Mouse (Mus musculus) cerebellum, postnatal 10 days (tissue): Measurements from ENCODE around the gene Cmah.

Source experiments
- DNase-seq, 2 experiments: peaks; one replicate each; pipeline ENCODE4 v3.0.0; 2021; ENCODE audit warnings: mixed read lengths in 2 of 2

The Cmah gene

DNA sequence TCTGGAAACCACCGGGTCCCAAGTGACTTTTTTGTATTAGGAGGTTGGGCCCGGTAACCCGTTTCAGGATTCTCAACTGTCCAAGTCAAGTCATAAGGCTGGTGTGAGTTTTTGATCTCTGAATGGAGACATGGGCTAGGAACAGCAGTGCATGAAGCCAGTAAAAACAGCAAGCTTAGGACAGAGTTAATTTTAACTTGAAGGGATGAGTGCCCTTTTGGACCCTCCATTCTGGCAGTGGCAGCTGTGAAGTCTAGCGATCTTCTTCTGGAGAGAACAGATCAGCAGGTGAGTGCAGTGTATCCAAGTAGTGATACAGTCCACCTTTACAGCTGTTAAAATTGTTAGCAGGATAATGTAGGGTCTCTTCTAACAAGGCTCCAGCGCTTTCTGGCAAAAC lies at the start of gene Cmah:
Gene Cmah (plus strand): TSS at position 204 of the 400 bp plus-strand sequence.
- DNase-seq, result no peak

DNA sequence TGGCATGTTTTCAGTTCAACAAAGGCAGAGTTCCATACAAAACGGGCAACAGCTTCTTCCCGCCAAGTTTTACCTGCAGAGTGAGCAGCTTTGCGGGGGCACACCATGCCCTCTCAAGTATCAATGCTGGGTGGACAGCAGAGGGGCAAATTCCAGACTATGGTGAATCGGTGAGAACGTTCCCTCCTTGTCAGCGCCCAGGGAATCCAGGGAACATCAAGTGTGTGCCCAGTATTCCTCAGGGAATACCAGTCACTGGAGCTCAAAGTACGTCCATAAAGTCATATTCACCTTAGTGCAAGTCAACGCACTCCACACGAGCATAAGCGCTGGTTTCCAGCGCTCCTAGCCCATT lies 47.8 kb upstream of the Cmah start:
- peak in 1 of 2 experiments; percentile 12 for DNase-seq

DNA sequence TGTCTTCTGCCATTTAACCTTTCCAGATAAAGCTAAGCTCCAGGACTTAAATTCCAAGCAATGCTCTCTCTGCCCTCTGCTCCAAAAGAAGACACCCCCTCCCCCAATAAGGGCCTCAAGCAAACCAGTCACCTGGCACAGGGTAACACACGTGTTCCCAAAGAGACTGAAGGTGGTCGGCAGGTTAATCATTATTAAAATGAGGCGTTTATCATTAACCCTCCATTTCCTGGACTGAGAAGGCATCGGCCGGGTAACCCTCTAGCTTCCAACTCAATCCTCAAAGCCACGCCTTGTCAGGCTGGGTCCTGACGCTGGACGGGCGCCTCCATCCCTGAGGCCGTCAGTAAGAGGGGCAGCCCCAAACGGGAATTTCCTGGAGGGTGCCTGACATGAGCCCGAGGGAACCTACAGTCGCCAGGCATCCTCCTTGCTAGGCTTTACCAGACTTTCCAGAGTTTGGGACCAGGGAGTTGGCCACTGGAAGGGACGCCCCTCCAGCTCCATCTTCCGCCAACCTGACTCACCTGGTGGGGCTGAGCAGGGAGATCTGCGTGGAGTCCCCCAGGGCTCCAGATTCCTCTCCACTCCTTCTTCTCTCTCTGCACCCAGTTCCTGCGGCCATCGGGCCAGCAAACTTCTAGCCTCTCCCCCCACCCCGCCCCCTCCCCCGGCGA lies 47.3 kb upstream of the Cmah start:
- peak; percentile 54 to 55 for DNase-seq

DNA sequence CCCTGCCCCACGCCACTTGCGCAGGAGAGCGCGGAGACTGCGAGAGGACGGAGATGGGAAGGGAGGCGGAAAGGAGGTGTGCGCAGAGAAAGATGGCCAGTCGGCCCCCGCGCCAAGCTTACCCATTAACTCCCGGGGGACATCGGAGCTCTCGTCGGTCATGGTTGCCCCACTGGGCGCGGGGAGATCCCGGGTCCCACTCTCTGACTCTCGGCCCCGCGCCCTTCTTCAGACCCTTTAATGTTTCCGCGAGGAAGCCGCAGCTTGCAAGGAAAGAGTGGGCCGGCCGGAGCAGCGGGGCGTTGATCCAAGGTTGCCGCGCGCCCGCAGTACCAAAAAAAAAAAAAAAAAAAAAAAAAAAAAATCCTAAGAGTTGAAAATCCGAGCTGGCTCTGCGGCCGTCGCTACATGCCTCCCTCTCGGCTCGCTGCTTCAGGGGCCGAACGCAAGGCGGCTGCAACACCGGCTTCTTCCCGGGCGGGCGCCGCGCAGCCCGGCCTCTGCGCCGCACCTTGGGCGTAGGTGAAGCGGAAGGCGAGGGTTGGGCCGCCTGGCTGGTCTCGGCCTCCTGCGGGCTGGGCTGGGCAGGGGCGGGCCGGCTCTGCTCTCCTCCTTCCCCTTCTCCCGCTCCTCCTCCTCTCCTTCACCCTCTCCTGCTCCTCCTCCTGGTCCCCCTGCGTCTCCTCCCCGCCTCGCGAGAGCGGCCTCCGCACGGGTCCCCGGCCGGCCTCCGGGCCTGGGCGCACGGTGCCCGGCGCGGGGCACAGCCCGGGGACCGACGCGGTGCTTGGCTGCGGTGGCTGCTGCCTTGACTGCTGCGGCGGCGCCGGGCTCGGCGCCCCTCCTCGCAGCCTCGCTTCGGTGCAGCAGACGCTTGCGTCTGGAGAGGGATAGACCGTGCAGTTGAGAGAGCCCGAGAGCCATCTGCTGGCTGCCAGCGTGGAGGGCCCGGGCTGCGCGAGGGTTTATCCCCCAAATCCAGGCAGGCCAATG lies 46.5 kb upstream of the Cmah start, which contains the start of gene Carmil1:
Gene Carmil1 (minus strand): TSS at position 357 of the 993 bp plus-strand sequence.
- peak; percentile 90 to 92 for DNase-seq

DNA sequence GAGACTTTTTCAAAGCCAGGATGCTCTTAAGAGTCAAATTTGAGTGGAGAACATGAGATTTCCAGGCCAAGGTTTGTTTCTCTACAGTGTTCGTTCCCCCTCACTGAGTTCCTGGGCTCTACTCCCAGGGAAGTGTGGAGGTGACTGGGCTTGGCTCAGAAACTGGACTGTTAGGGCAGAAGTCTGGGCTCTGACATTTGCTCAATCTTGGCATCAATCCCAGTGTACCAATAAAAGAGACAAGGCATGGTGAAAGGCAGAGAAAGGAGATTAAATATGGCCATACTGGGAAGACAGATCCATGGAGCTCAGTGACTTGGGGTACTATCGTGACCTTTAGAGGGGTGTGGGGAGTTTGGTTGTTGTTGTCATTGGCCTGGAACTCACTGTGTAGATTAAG lies 39.8 kb upstream of the Cmah start:
- DNase-seq, result peak; percentile 64 to 70

DNA sequence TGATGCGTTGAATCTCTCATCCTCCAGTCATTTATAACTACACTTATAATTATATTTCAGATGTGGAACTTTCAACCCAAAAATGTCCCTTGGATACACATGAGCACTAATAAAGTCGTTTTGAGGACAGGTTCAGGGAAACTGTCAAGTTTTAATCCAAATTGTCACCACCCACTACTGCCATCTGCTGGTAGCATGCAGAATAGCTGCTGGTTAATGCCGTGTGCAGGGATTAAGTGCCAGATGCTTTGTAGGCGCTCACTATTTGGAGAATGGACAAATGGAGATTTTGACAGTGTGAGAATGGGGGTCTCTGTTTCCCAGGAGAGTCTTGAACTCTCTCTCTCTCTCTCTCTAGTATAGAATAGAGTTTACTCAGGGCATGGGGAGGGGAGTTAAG lies 30.0 kb upstream of the Cmah start:
- peak; percentile 75 to 85 for DNase-seq

DNA sequence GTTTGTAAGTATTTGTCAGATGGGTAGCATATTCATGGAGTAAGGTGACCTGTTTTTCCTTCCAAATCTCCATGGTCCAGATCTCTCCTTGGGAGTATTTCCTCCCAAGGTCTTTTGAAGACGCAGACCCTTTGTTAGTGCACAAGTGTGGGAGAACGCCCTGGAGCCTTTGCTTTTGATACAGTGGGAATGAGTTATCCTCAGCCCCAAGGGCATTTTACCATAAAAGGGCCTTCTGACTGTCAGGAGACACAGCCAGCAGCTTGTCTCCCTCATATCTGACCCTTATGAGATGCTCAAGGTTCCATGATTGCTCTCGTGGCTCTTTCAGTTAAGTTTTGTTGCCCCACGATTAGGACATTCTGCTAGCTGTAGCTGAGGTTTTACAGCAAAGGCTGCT lies 21.7 kb upstream of the Cmah start:
- DNase-seq, result no peak

DNA sequence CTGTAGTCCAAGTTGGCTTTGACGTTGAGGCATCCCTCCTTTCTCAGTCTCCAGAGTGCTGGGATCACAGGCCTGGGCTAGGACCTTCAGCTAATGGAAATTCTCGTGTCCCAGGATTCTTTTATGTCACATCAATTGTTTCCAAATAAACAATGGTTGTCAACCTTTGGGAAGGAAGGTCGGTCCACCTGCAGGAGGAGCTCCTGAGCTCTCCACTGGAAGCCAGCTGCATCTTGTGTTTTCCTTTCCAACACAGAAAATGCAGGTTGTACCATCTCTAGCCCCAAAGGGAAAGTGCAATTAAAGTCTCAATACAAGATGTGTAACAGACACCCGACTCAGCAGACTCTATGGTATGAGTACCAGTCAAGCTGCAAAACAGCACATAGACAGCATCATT lies 21.0 kb upstream of the Cmah start:
- DNase-seq, result no peak

DNA sequence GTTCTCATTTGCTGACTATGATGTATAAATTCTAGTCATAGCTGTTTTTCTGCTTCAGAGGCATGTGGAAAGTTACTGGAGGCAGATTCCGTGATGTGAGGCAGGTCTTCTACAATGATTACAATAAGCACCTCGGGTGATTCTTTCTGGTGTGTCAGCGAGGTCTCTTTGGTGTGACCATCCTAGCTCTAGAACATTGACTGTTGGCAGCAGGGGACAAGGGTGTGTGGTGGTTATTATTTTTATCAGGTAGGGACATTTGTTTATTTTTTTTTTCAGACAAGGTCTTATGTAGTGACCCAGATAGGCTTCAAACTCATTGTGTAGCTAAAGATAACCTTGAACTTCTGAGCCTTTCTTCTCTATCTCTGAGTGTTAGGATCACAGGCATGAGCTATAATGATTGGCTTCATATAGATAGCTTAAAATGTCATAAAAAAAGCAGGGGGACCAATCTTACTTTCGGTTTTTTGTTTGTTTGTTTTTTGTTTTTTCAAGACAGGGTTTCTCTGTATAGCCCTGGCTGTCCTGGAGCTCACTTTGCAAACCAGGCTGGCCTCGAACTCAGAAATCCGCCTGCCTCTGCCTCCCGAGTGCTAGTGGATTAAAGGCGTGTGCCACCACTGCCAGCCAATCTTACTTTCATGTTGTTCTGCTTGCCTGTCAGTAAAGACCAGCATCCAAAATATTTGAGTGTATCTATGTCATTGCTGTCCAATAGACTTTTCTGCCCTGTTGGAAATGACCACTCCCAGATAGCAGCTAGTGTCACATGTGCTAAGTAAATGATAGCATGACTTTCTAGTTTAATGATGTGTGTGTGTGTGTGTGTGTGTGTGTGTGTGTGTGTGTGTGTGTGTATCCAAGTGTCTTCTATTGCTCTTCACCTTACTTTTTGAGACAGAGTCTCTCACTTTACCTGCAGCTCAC lies 15.9 kb upstream of the Cmah start:
- no peak for DNase-seq

DNA sequence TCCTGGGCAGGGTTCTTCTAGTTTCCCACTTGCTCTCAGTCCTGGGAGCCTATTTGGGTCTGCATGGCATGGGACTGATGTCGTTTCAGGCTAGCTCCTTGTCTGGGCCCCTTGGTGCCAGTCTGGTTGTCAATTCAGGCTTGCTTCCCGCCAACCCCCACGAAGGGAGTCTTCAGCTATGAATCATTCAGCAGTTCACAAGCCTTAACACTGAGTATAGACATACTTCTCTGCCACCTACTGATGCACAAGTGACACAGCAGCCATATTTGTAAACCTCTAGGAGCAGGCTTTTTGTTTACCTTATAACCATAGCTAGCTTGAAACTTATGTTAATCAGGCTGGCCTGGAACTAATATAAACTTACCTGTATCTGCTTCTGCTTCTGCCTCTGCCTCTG lies 10.6 kb upstream of the Cmah start:
- peak; percentile 31 for DNase-seq

DNA sequence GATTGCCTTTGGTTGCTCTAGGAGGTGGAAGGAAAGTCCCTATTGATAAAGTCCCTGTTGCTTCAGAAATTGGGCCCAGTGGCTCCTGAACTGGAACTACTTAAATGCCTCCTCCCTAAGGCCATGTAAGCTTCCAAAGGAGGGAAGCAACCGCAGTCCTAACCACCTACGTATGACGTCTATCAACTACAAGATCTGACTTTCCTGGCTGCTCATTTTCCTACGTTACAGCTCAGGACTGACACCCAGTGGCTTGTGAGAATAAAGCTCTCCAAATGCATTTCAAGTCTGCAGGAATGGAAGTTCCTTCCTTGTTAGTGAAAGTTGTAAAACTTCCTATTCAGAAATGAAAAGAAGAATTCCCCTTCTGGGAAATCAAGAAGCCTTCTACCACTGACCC lies 8.6 kb upstream of the Cmah start:
- DNase-seq, result peak; percentile 59 to 60

DNA sequence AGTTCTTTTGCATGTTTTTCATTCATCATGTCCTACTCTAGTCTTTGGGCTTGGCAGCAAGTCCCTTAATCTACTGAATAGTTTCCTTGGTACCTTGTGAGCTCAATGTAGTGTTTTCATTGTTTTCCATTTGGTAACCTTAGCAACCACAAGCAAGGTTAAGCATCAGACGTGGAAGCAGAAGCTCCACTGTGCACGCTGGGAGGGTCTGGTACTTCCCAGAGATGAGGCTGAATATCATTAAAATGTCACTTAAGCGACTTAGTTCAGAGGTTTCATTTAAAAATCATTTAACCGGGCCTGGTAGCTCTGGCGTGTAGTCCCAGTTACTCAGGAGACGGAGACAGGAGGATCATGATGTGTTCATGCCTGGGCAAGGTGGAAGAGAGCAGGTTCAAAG lies 5.9 kb upstream of the Cmah start:
- DNase-seq, result no peak

DNA sequence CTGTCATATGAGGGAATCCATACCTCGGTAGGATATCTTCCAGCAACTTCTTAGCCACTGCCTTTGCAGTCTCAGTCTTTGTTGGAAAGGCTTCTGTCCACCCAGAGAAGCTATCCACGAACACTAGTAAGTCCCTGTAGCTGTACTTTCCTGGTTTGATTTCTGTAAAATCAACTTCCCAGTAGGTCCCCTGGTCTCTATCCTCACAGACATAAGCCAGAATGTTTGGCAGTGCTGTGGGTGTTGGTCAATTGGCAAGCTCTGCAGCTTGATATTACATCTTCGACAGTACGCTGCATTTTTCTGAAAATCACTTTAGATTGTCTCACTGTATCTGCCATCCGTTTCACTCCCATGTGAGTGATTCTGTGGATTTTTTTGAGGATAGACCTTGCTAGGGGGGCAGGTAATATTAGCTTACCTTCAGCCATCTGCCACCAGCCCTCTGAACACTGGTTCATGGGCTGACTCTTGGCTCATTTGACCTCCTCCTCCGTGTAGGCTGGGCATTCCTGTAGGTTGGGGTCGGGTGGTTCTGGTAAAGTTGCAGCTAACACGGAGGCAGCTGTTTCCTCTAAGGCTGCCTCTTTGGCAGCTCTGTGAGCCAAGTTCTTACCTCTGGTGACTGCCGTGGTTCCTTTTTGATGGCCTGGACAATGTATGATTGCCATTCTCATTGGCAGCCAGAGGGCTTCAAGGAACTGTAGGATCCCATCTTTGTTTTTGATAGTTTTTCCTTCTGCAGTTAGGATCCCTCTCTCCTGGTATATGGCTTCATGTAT lies 1.0 kb downstream of the Cmah start:
- DNase-seq, result no peak

DNA sequence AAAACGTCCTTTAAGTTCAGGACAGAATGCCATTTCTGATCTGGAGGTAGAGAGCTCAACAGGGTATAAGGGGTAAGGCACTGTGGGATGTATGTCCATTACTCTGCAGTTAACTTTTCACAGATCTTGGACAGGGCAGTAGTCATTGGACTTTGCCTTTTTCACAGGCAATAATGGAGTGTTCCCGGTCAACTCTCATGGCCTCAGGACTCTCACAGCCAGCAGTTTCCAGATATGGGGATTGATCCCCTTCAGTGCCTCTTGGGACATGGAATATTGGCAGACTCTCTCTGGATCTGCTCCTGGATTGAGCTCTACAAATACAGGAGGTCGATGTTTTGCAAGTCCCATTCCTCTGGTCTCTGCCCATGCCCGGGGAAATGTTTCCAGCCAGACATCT lies 2.9 kb downstream of the Cmah start:
- DNase-seq, result no peak

DNA sequence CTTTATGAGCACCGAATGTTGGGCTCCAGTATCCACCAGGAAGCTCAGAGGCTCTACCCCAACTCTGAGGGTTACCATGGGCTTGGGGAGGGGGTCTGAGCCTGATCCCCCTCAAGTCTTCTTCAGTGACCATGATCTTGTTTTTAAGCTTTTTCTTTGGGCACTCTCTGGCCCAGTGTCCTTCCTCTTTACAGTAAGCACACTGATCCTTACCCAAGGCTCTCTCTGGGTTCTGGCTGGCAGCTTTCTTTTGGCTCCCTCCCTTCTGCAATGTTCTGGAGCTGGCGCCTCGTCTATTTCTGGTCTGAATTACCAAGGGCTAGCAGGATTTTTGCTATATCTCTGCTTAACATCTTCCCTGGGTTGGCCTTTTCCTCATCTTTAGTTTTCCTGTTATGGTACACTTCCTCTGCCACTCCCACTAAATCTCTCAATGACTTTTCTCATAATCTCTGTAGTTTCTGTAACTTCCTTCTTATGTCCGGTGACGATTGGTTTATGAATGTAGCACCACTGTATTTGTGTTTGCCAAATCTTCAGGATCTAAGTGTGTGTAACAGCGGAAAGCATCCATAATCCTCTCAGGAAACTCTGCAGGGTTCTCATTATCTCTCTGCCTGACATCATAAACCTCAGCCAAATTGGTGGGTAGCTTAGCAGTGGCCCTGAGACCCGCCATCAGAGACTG lies 3.8 kb downstream of the Cmah start:
- DNase-seq, result no peak

DNA sequence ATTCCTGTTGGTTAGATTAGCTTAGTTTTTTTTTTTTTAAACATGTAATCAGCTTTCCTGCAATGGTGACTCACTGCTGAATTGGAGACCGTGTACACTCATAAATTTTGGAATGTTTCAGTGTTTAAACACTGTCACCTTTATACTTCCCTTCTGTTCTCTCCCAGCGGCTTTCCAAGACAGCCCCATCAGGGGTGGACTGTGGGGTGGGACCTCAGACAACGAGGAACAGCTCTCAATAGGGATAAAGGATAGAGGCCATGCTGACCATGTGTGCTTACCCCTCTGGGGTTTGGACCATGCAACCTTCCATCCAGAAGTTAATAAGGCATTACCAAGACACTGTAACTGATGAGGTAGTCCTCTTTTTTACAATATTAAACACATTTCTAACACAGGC lies 5.3 kb downstream of the Cmah start:
- no peak for DNase-seq

DNA sequence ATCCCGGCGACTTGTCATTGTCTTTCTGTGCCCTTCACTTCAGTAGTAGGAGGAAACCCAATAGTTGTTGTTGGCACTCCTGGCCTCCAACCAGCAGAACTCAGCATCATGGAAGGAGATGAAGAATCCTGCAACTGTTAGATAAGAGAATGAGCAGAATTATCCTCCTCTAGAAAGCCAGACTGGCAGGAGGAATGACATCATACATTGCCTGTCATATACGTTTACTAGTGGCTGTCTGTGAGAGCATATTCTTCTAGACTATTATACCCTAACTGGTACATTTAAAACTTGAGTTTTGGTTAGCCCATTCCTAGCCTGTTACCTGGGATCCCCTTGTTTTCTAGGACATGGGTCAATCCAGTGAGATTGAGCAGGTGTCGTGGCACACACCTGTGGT lies 9.6 kb downstream of the Cmah start:
- DNase-seq, result no peak

DNA sequence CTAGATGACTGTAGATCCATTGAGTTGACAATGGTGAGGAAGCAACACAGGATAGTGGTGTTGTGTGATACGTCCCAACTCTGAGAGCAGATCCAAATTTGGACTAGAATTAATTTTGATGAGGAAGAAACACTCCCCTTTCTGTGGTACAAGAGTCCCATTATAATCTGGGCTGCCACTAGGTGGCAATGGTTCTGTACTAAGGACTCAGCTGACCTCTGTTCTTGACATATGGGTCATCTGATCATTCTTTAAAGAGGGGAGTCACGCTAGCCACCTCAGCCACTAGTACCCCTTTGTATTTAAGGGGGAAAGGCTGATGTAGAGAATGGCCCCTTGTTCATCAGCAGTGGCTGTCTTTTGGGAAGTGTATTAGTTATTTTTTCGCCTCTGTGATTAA lies 10.7 kb downstream of the Cmah start:
- DNase-seq, result peak; percentile 42 to 43

DNA sequence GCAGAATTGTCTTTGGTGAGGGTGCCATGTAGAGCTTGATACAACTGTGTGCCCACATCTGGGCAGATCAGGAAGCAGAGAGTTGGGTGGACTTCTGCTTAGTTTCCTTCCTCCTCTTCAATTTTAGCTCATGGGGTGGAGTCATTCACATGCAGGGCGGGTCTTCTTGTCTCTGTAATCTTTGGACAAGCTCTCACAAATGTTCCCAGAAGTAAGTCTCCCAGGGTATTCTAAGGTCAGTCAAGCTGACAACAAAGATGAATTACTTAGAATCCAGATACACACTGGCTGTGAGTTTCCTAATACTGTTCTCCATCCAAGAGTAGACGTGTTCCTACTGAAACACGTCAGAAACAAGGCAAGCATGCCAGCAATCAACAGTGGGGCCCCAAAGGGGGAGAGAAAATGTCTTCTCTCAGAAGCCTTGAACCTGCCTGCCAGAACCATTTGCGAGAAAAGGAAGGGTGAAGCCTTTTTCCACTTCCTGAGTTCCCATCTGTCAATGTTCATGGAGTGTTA lies 11.2 kb downstream of the Cmah start:
- DNase-seq, result no peak

DNA sequence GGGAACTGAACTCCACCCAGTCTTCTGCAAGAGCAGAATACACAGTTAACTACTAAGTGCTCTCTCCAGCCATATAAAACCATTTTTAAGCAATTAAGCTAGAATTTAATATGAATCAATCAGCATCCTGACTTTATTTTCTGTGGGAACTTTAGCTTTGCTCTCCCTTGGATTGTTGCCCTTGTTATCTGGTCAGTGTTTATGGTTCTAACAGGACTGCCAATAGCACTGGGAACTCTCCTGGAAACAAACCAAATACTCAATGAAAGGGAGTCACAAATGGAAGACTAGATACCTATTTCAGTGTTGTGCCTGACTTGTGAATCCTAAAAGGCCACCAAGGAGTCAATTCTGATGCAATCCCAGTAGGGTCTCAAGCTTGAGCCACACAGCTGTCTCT lies 12.7 kb downstream of the Cmah start:
- DNase-seq, result no peak

DNA sequence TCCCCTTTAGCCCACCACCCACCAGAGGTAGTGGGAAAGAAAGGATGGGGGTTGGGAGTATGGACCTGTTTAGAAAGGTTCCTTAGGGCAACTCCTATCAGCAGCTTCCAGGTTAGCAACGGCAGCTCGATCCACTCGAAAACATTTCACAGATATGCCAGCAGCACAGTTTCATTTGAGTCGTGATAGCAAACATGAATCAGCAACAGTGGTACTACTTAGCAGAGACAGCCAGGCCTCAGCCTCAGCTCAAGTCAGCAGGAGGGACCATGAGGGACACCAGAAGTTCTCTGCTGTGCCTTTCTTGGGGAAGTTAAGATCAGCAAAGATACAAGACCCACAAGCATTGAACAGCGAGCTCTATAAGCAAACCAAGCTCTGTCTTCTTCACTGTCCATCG lies 13.3 kb downstream of the Cmah start:
- DNase-seq, result no peak
